Mouse (Mus musculus) neural tube, embryonic 14.5 days (tissue): ENCODE results near the gene Tenm2. TPM values are rescaled to one million over a fixed set of nuclear protein-coding genes. Genes with fewer than 3 reads are reported as not detected.

Experiments used
- ATAC-seq: fragments of 200-750 bp; cut with Nextera tagmentation; 2 replicates; pipeline ENCODE4 v1.8.0; 2017; ENCODE audit warnings: low read depth, mild to moderate bottlenecking, moderate TSS enrichment, moderate library complexity
- H3K27ac ChIP-seq: fragments of 300-500 bp; sonication (generic); 2 replicates; pipeline ENCODE4 v1.5.1; 2014; ENCODE audit warnings: low read depth, mild to moderate bottlenecking, control low read depth, low read length, moderate library complexity, mixed read lengths
- H3K27me3 ChIP-seq: fragments of 300-500 bp; sonication (generic); 2 replicates; pipeline ENCODE4 v1.6.1; 2014; ENCODE audit warnings: low read length; ENCODE audit not compliant: control insufficient read depth, insufficient read depth
- H3K36me3 ChIP-seq: fragments of 300-500 bp; sonication (generic); 2 replicates; pipeline ENCODE4 v1.6.1; 2014; ENCODE audit warnings: low read length, mixed read lengths; ENCODE audit not compliant: control insufficient read depth, insufficient read depth
- H3K4me1 ChIP-seq: fragments of 300-500 bp; sonication (generic); 2 replicates; pipeline ENCODE4 v1.6.1; 2014; ENCODE audit warnings: low read length; ENCODE audit not compliant: control insufficient read depth, insufficient read depth
- H3K4me2 ChIP-seq: fragments of 300-500 bp; sonication (generic); 2 replicates; pipeline ENCODE4 v1.6.1; 2014; ENCODE audit warnings: mild to moderate bottlenecking, low read depth, low read length, control low read depth
- H3K4me3 ChIP-seq: fragments of 300-500 bp; sonication (generic); 2 replicates; pipeline ENCODE4 v1.5.1; 2014; ENCODE audit warnings: low read depth, low read length, control low read depth, mixed read lengths
- H3K9ac ChIP-seq: fragments of 300-500 bp; sonication (generic); replicated peaks from 2 replicates; pipeline ENCODE4 v1.6.1; 2014; ENCODE audit warnings: low read depth, mild to moderate bottlenecking, control low read depth, low read length, mixed read lengths
- H3K9me3 ChIP-seq: fragments of 300-500 bp; sonication (generic); 2 replicates; pipeline ENCODE4 v1.6.1; 2016; ENCODE audit warnings: low read length; ENCODE audit not compliant: control insufficient read depth
- WGBS: fragments of 180-500 bp; shearing (Covaris S2); extraction: QIAGEN DNeasy Blood & Tissue Kit; methylation state at CpG from one replicate; pipeline ENCODE4 v1.1.7; 2014; 5-methylcytosine and 5-hydroxymethylcytosine counted together
- polyA plus RNA-seq: library from polyadenylated mRNA; unstranded; fragments of >200 nt; fragmentation: Nextera tagmentation; extraction: Ambion mirVana; gene quantifications from 2 replicates; pipeline ENCODE4 v1.2.1, GENCODE M21; 2014

Gene Tenm2
- polyA plus RNA-seq, 1 experiment from 2014 or later = 32.2 TPM

DNA sequence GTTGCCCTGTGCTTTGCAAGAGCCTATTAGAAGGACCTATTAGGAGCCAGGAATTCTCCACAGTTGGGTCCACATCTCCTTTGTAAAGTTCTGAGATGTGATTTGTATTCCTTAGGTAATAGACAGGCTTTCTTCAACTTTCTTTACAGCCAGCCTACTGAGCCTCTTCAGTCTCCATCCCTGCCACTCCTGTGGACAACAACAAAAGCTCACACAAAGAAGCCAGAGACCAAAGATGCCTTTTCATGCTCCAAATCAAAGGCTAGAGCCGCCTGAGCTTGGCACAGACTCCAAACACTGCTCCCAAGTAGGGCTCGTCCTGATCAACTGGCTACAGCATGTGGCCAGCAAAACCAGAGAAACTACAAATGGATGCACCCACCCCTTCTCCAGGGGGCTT, 333.5 kb downstream of the Tenm2 start:
- 22% methylated on average over 2 of the region's 2 CpGs for WGBS

DNA sequence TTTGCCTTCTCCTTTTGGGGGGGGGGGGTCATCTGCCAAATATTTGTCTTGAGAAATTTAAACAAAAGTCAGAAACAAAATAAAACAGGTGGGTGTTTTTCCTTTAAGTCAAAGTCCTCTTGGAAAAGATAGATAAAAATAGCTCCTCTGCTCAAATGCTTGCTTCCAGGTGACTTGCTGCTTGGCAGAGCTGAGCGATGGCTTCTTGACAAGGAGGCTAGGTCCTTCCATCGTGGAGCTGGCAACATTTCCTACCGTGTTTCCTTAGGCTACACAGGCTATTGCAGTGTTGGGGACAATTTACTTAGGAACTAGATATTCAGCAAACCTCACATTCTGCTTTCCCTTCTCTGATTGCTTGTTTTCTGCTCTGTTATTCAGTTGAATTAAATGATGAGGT, 342.7 kb downstream of the Tenm2 start:
- no peaks in the 10 kb centered on the region for H3K36me3 ChIP-seq
- H3K4me1 ChIP-seq = peaks cover 8% of the 10 kb centered on the region; the same call in 1 of the 2 replicates
- 84% methylated on average over 3 of the region's 3 CpGs for WGBS
- no peaks in the 10 kb centered on the region for H3K9me3 ChIP-seq
- H3K4me2 ChIP-seq = no peak overlapping the region
- no peak overlapping the region for H3K9ac ChIP-seq
- no peak for ATAC-seq
- no peak overlapping the region for H3K27ac ChIP-seq
- H3K27me3 ChIP-seq = no peaks in the 10 kb centered on the region
- H3K4me3 ChIP-seq = no peak overlapping the region

More for the DNA sequence above, 333.5 kb downstream of the Tenm2 start:
- Histone ChIP-seq H3K4me2 (no peak overlapping the region), H3K4me3 (no peak overlapping the region), H3K9me3 (no peaks in the 10 kb centered on the region), H3K27ac (no peak overlapping the region), H3K27me3 (no peaks in the 10 kb centered on the region), H3K9ac (no peak overlapping the region), H3K36me3 (no peaks in the 10 kb centered on the region), H3K4me1 (no peaks in the 10 kb centered on the region)
- no peak for ATAC-seq

DNA sequence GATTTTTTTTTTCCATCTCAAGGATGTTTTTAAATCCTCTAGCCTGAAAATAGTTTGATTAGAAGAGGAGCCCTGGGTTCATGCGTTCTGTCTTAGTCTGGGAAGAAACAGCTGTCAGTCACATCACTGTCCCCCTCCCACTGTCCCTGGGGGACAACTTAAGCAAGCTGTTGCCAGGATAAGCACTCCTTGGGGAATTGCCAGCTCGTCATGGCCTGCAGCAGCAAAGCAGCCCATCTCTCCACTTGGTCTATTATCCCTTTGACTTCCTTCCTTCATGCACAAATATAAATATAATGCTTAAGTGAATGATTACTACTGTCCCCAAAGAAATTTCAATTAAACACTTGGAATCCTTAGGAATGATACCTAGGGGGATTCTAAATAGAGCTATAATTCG, 344.7 kb downstream of the Tenm2 start:
- Histone ChIP-seq H3K27me3 (no peaks in the 10 kb centered on the region), H3K36me3 (no peaks in the 10 kb centered on the region), H3K4me1 (peaks cover 8% of the 10 kb centered on the region; the same call in 1 of the 2 replicates), H3K4me2 (no peak overlapping the region), H3K4me3 (no peak overlapping the region), H3K9ac (no peak overlapping the region), H3K27ac (no peak overlapping the region), H3K9me3 (no peaks in the 10 kb centered on the region)
- peak; percentile 70 for ATAC-seq
- WGBS = 17% methylated on average over 3 of the region's 3 CpGs

GRCm38 (mm10) chr11:36887490-36887889, 348.3 kb downstream of the Tenm2 start:
- H3K9ac ChIP-seq = no peak overlapping the region
- H3K4me3 ChIP-seq = no peak overlapping the region
- WGBS = 65% methylated on average over 7 of the region's 7 CpGs
- H3K4me2 ChIP-seq = no peak overlapping the region
- H3K36me3 ChIP-seq = no peaks in the 10 kb centered on the region
- no peak overlapping the region for H3K27ac ChIP-seq
- no peaks in the 10 kb centered on the region for H3K9me3 ChIP-seq
- no peak for ATAC-seq
- peaks cover 8% of the 10 kb centered on the region; the same call in 1 of the 2 replicates for H3K4me1 ChIP-seq
- no peaks in the 10 kb centered on the region for H3K27me3 ChIP-seq

- no peak for ATAC-seq
- 46% methylated on average over 3 of the region's 3 CpGs for WGBS
- no peak overlapping the region for H3K27ac ChIP-seq
- H3K9me3 ChIP-seq = no peaks in the 10 kb centered on the region
- H3K9ac ChIP-seq = no peak overlapping the region
- H3K36me3 ChIP-seq = no peaks in the 10 kb centered on the region
- H3K4me1 ChIP-seq = peaks cover 3% of the 10 kb centered on the region; the same call in 1 of the 2 replicates
- H3K27me3 ChIP-seq = no peaks in the 10 kb centered on the region
- no peak overlapping the region for H3K4me2 ChIP-seq
- no peak overlapping the region for H3K4me3 ChIP-seq
Measured at GRCm38 (mm10) chr11:36886147-36886546, 349.6 kb downstream of the Tenm2 start.

- no peak overlapping the region for H3K9ac ChIP-seq
- H3K4me1 ChIP-seq = no peaks in the 10 kb centered on the region
- H3K4me2 ChIP-seq = no peak overlapping the region
- H3K9me3 ChIP-seq = no peaks in the 10 kb centered on the region
- ATAC-seq = no peak
- no peaks in the 10 kb centered on the region for H3K36me3 ChIP-seq
- WGBS = 67% methylated on average over 4 of the region's 4 CpGs
- no peak overlapping the region for H3K27ac ChIP-seq
- no peaks in the 10 kb centered on the region for H3K27me3 ChIP-seq
- H3K4me3 ChIP-seq = no peak overlapping the region
Measured at GRCm38 (mm10) chr11:36872961-36873360, 362.8 kb downstream of the Tenm2 start.

GRCm38 (mm10) chr11:36870548-36870947, 365.2 kb downstream of the Tenm2 start:
- no peaks in the 10 kb centered on the region for H3K4me1 ChIP-seq
- WGBS = 81% methylated on average over 5 of the region's 5 CpGs
- no peak for ATAC-seq
- H3K27me3 ChIP-seq = no peaks in the 10 kb centered on the region
- H3K4me3 ChIP-seq = no peak overlapping the region
- no peak overlapping the region for H3K27ac ChIP-seq
- H3K36me3 ChIP-seq = no peaks in the 10 kb centered on the region
- H3K4me2 ChIP-seq = no peak overlapping the region
- H3K9me3 ChIP-seq = no peaks in the 10 kb centered on the region
- H3K9ac ChIP-seq = no peak overlapping the region

DNA sequence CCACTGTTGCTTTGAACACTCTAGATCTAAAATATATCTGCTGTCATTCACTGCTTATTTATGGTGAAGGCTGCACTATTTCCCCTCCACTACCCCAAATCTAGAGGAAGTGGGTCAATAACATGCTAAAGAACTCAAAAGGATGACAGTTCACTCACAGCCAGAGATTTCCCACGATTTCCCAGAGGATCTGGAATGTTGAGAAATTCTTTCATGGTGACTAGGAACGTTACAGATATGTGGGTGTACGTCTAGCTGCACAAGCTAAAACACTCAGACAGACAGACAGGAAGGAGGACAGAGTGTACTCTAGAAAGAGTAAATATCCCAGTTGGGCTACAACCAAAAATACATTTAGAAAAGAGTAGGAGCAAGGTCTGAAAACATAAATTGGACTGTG, 384.1 kb downstream of the Tenm2 start:
- Histone ChIP-seq H3K36me3 (no peaks in the 10 kb centered on the region), H3K9ac (no peak overlapping the region), H3K4me2 (no peak overlapping the region), H3K9me3 (no peaks in the 10 kb centered on the region), H3K27ac (no peak overlapping the region), H3K27me3 (no peaks in the 10 kb centered on the region), H3K4me3 (no peak overlapping the region), H3K4me1 (no peaks in the 10 kb centered on the region)
- no peak for ATAC-seq
- WGBS = 67% methylated on average over 3 of the region's 3 CpGs

- Histone ChIP-seq H3K27me3 (no peaks in the 10 kb centered on the region), H3K4me2 (no peak overlapping the region), H3K4me3 (no peak overlapping the region), H3K27ac (no peak overlapping the region), H3K36me3 (no peaks in the 10 kb centered on the region), H3K4me1 (no peaks in the 10 kb centered on the region), H3K9ac (no peak overlapping the region), H3K9me3 (no peaks in the 10 kb centered on the region)
- no peak for ATAC-seq
- WGBS = 83% methylated on average over 6 of the region's 6 CpGs
Measured at GRCm38 (mm10) chr11:36847451-36847850, 388.3 kb downstream of the Tenm2 start.

DNA sequence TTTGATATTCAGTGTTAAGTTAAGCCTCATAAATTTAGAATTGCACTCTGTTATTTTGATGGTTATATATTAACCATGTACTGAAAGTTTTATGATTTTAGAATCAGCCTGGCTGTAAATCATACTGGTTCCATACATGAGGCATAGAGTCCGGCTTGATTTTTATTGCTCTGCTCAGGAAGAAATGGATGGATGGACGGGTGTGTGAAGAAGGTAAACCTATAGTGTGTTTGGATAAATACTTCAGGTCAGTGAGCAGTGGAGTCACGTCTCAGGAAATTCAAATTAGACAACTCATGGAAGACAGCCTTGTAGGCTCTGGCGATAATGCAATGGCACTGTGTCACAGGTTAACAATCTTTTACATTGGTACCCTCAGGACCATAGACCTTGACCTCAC, 402.9 kb downstream of the Tenm2 start:
- WGBS = 55% methylated on average over 4 of the region's 4 CpGs
- Histone ChIP-seq H3K27ac (no peak overlapping the region), H3K9me3 (no peaks in the 10 kb centered on the region), H3K36me3 (no peaks in the 10 kb centered on the region), H3K4me3 (no peak overlapping the region), H3K27me3 (no peaks in the 10 kb centered on the region), H3K9ac (no peak overlapping the region), H3K4me1 (no peaks in the 10 kb centered on the region), H3K4me2 (no peak overlapping the region)
- ATAC-seq = no peak
